Mouse (Mus musculus): ENCODE data around the gene Faf2. TPM values are rescaled to one million over a fixed set of nuclear protein-coding genes. Genes with fewer than 3 reads are reported as not detected.

Faf2 gene
- 40.4 TPM for polyA plus RNA-seq (2014; fragmentation: Illumina TruSeq; extraction: RNeasy Lipid Tissue Mini Kit (QIAGEN cat#74804))

GRCm38 (mm10) chr13:54621155-54621932 is at the start of gene Faf2:
Faf2 (plus strand) TSS chr13:54621784.

GRCm38 (mm10) chr13:54574854-54575481 is 46.6 kb upstream of the Faf2 start, which contains the start of gene Arl10:
Arl10 (plus strand) TSS chr13:54575015.

GRCm38 (mm10) chr13:54589996-54590951 is 31.3 kb upstream of the Faf2 start, which contains the start of the genes Nop16 and Higd2a:
Nop16 (minus strand) TSS chr13:54590090.
Higd2a (plus strand) TSS chr13:54590207.

GRCm38 (mm10) chr13:54610972-54611754 is 10.4 kb upstream of the Faf2 start, which contains the start of gene Cltb:
Cltb (minus strand) TSS chr13:54611344.

GRCm38 (mm10) chr13:54693558-54694347 is 72.2 kb downstream of the Faf2 start, which contains the start of gene Rnf44:
Rnf44 (minus strand) TSS chr13:54693907.

GRCm38 (mm10) chr13:54701243-54701642 is 79.7 kb downstream of the Faf2 start, which contains the start of gene Cdhr2:
Cdhr2 (plus strand) TSS chr13:54701461.

Other genes starting within 250 kb of the Faf2 start
- 7.2 TPM for gene Thoc3, start 152.9 kb upstream of the Faf2 start, polyA plus RNA-seq (2014; fragmentation: Illumina TruSeq; extraction: RNeasy Lipid Tissue Mini Kit (QIAGEN cat#74804))
- gene Simc1, start 118.0 kb upstream of the Faf2 start, polyA plus RNA-seq (2014; fragmentation: Illumina TruSeq; extraction: RNeasy Lipid Tissue Mini Kit (QIAGEN cat#74804)) = 15.9 TPM
- 78.5 TPM for gene 4833439L19Rik, start 56.3 kb upstream of the Faf2 start, polyA plus RNA-seq (2014; fragmentation: Illumina TruSeq; extraction: RNeasy Lipid Tissue Mini Kit (QIAGEN cat#74804))
- 2.2 TPM for gene Arl10, start 46.8 kb upstream of the Faf2 start, polyA plus RNA-seq (2014; fragmentation: Illumina TruSeq; extraction: RNeasy Lipid Tissue Mini Kit (QIAGEN cat#74804))
- 17.8 TPM for gene Nop16, start 31.7 kb upstream of the Faf2 start, polyA plus RNA-seq (2014; fragmentation: Illumina TruSeq; extraction: RNeasy Lipid Tissue Mini Kit (QIAGEN cat#74804))
- gene Higd2a, start 31.6 kb upstream of the Faf2 start, polyA plus RNA-seq (2014; fragmentation: Illumina TruSeq; extraction: RNeasy Lipid Tissue Mini Kit (QIAGEN cat#74804)) = 5.9 TPM
- 5.4 TPM for gene Cltb, start 10.4 kb upstream of the Faf2 start, polyA plus RNA-seq (2014; fragmentation: Illumina TruSeq; extraction: RNeasy Lipid Tissue Mini Kit (QIAGEN cat#74804))
- 30.2 TPM for gene Rnf44, start 72.1 kb downstream of the Faf2 start, polyA plus RNA-seq (2014; fragmentation: Illumina TruSeq; extraction: RNeasy Lipid Tissue Mini Kit (QIAGEN cat#74804))
- gene Cdhr2, start 79.7 kb downstream of the Faf2 start, polyA plus RNA-seq (2014; fragmentation: Illumina TruSeq; extraction: RNeasy Lipid Tissue Mini Kit (QIAGEN cat#74804)) = not detected
- gene Gprin1, start 128.1 kb downstream of the Faf2 start, polyA plus RNA-seq (2014; fragmentation: Illumina TruSeq; extraction: RNeasy Lipid Tissue Mini Kit (QIAGEN cat#74804)) = not detected
- not detected for gene Sncb, start 144.8 kb downstream of the Faf2 start, polyA plus RNA-seq (2014; fragmentation: Illumina TruSeq; extraction: RNeasy Lipid Tissue Mini Kit (QIAGEN cat#74804))
- gene Eif4e1b, start 162.2 kb downstream of the Faf2 start, polyA plus RNA-seq (2014; fragmentation: Illumina TruSeq; extraction: RNeasy Lipid Tissue Mini Kit (QIAGEN cat#74804)) = 8.2 TPM
- gene Tspan17, start 167.6 kb downstream of the Faf2 start, polyA plus RNA-seq (2014; fragmentation: Illumina TruSeq; extraction: RNeasy Lipid Tissue Mini Kit (QIAGEN cat#74804)) = 1.3 TPM

Data from ovary, adult 10 weeks (tissue).